Mouse (Mus musculus) midbrain, embryonic 14.5 days (tissue): ENCODE results near the gene Mad2l2. TPM values are rescaled to one million over a fixed set of nuclear protein-coding genes. Genes with fewer than 3 reads are reported as not detected.

ENCODE experiments used
- ATAC-seq: fragments of 200-750 bp; cut with Nextera tagmentation; 2 replicates; pipeline ENCODE4 v1.8.0; 2017; ENCODE audit warnings: moderate number of reproducible peaks, moderate library complexity; ENCODE audit not compliant: low FRiP score, low TSS enrichment
- DNase-seq: peaks from one replicate; pipeline ENCODE4 v3.0.0-alpha.2; 2015
- H3K27ac ChIP-seq: fragments of 300-500 bp; sonication (generic); replicated peaks from 2 replicates; pipeline ENCODE4 v1.5.1; 2014; ENCODE audit warnings: mild to moderate bottlenecking, low read depth, low read length, moderate library complexity
- H3K27me3 ChIP-seq: fragments of 300-500 bp; sonication (generic); 2 replicates; pipeline ENCODE4 v1.6.1; 2014; ENCODE audit warnings: low read length, control low read depth, mixed read lengths; ENCODE audit not compliant: control insufficient read depth, insufficient read depth
- H3K36me3 ChIP-seq: fragments of 300-500 bp; sonication (generic); 2 replicates; pipeline ENCODE4 v1.6.1; 2014; ENCODE audit warnings: low read length, control low read depth; ENCODE audit not compliant: control insufficient read depth, insufficient read depth
- H3K4me1 ChIP-seq: fragments of 300-500 bp; sonication (generic); 2 replicates; pipeline ENCODE4 v1.6.1; 2014; ENCODE audit warnings: mild to moderate bottlenecking, antibody characterized with exemption, low read length, control low read depth; ENCODE audit not compliant: control insufficient read depth, insufficient read depth
- H3K4me2 ChIP-seq: fragments of 300-500 bp; sonication (generic); 2 replicates; pipeline ENCODE4 v1.6.1; 2014; ENCODE audit warnings: mild to moderate bottlenecking, low read length, moderate library complexity
- H3K4me3 ChIP-seq: fragments of 300-500 bp; sonication (generic); replicated peaks from 2 replicates; pipeline ENCODE4 v1.5.1; 2014; ENCODE audit warnings: low read depth, low read length
- H3K9ac ChIP-seq: fragments of 300-500 bp; sonication (generic); replicated peaks from 2 replicates; pipeline ENCODE4 v1.6.1; 2014; ENCODE audit warnings: mild to moderate bottlenecking, low read length, moderate library complexity
- H3K9me3 ChIP-seq: fragments of 300-500 bp; sonication (generic); 2 replicates; pipeline ENCODE4 v1.6.1; 2016; ENCODE audit warnings: low read length, control low read depth, mixed read lengths; ENCODE audit not compliant: control insufficient read depth
- WGBS: fragments of 180-500 bp; shearing (Covaris S2); extraction: QIAGEN DNeasy Blood & Tissue Kit; methylation state at CpG from one replicate; pipeline ENCODE4 v1.1.7; 2014; 5-methylcytosine and 5-hydroxymethylcytosine counted together
- polyA plus RNA-seq: library from polyadenylated mRNA; unstranded; fragments of >200 nt; fragmentation: Nextera tagmentation; extraction: Ambion mirVana; gene quantifications from 2 replicates; pipeline ENCODE4 v1.2.1, GENCODE M21; 2014

The Mad2l2 gene
- polyA plus RNA-seq, 1 experiment from 2014 or later: 122 TPM

GRCm38 (mm10) chr4:148128672-148129071 lies 1.5 kb upstream of the Mad2l2 start:
- 65% methylated on average over 2 of the region's 2 CpGs for WGBS
- Histone ChIP-seq H3K27me3 (no peaks in the 10 kb centered on the region), H3K27ac (peak overlapping the region; percentile 99), H3K9me3 (no peaks in the 10 kb centered on the region), H3K4me3 (peak overlapping the region; percentile 78), H3K4me2 (peak overlapping the region; percentile 67), H3K9ac (peak overlapping the region; percentile 98), H3K4me1 (peaks cover 45% of the 10 kb centered on the region), H3K36me3 (no peaks in the 10 kb centered on the region)
- no peak for ATAC-seq
- no peak for DNase-seq

GRCm38 (mm10) chr4:148130561-148131413 lies 603 bp downstream of the Mad2l2 start, which contains the start of gene Draxin:
Gene Draxin (minus strand): TSS chr4:148130698.
- ATAC-seq: peak; percentile 86
- H3K27me3 ChIP-seq: no peaks in the 10 kb centered on the region
- DNase-seq: peak; percentile 90
- peak within 1 kb of the TSS; percentile 78 for H3K4me3 ChIP-seq
- peak within 1 kb of the TSS; percentile 98 for H3K9ac ChIP-seq
- no peaks in the 10 kb centered on the region for H3K36me3 ChIP-seq
- H3K9me3 ChIP-seq: no peaks in the 10 kb centered on the region
- peaks cover 45% of the 10 kb centered on the region for H3K4me1 ChIP-seq
- under 1% methylated on average over 79 of the region's 87 CpGs for WGBS
- peak within 1 kb of the TSS; percentile 67 for H3K4me2 ChIP-seq
- H3K27ac ChIP-seq: peak within 1 kb of the TSS; percentile 99

DNA sequence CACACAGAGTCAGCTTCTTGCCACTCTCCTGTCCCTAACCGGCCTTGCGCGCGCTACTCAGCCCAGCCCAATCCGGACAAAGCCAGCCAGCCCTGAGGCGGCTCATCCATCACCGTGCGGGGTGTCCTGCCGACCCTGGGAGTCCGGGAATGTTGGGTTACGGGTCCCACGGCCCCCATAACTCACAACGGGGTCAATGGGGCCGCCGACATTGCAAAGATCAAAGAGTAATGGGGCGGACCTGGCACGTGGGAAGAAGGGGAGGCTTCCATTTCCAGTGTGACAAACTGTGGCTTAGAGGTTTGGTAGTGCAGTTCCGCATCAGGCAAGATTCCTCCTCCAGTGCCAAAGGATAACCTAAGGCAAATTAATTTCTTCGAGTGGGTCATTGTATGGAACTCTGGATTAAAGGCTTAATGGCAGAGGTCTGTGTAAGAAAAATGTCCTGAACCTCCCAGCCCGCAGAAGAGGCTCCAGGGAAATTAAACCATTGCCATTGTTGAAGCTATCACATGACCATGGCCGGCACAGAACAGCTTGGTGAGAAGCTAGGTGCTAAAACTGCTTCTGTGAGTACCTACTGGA lies 1.4 kb downstream of the Mad2l2 start:
- DNase-seq (peak; percentile 68), ATAC-seq (peak; percentile 52)
- peak overlapping the region; percentile 78 for H3K4me3 ChIP-seq
- peak overlapping the region; percentile 98 for H3K9ac ChIP-seq
- WGBS: under 1% methylated on average over 21 of the region's 21 CpGs
- H3K4me1 ChIP-seq: peaks cover 44% of the 10 kb centered on the region
- H3K9me3 ChIP-seq: no peaks in the 10 kb centered on the region
- peak overlapping the region; percentile 99 for H3K27ac ChIP-seq
- no peaks in the 10 kb centered on the region for H3K36me3 ChIP-seq
- H3K4me2 ChIP-seq: peak overlapping the region; percentile 67
- H3K27me3 ChIP-seq: no peaks in the 10 kb centered on the region

DNA sequence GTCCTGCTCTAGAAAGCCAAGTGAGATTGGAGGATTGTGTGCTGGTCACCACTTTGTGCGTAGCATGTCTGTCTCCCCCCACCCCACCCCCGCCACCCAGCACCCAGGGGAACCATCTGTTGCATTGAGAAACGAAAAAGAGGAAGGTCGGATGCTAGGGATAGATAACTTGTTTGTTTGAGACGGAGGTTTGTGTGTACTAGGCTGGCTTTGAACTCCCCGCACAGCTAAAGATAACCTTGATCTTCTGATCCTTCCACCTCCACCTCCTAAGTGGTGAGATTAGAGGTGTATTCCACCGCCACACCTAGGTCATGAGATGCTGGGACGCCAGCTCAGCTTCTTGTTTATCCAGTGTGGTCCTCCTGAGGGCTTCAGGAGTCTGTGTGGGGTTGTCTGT lies 4.8 kb downstream of the Mad2l2 start:
- 85% methylated on average over 8 of the region's 8 CpGs for WGBS
- H3K27ac ChIP-seq: no peak overlapping the region
- no peak for DNase-seq
- H3K36me3 ChIP-seq: no peaks in the 10 kb centered on the region
- no peak overlapping the region for H3K4me2 ChIP-seq
- H3K4me1 ChIP-seq: peaks cover 27% of the 10 kb centered on the region
- ATAC-seq: no peak
- no peaks in the 10 kb centered on the region for H3K27me3 ChIP-seq
- no peak overlapping the region for H3K9ac ChIP-seq
- no peaks in the 10 kb centered on the region for H3K9me3 ChIP-seq
- no peak overlapping the region for H3K4me3 ChIP-seq

DNA sequence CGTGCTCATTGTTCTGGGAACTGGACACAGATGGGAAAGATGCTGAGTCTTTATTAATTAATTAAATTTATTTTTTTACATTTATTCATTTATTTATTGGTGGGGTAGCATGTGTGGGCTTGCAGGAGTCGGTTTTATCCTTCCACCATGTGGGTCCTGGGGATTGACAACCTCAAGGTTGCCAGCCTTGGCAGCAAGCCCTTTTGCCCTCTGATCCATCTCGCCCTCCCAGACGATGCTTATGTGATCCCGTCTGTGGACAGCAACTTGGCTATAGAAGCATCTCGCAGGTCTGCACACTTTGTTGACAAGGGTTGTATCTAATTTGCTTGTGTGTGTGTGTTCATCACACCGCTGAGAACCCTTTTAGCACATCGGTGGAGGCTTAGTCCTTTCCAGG lies 7.3 kb downstream of the Mad2l2 start:
- Histone ChIP-seq H3K27me3 (no peaks in the 10 kb centered on the region), H3K36me3 (no peaks in the 10 kb centered on the region), H3K27ac (0 out of 2 replicates have a peak overlapping the region, but pooled peaks have one; percentile 20), H3K9me3 (no peaks in the 10 kb centered on the region), H3K4me2 (no peak overlapping the region), H3K9ac (no peak overlapping the region), H3K4me3 (no peak overlapping the region), H3K4me1 (peaks cover 15% of the 10 kb centered on the region)
- no peak for ATAC-seq
- no peak for DNase-seq
- 60% methylated on average over 8 of the region's 8 CpGs for WGBS

DNA sequence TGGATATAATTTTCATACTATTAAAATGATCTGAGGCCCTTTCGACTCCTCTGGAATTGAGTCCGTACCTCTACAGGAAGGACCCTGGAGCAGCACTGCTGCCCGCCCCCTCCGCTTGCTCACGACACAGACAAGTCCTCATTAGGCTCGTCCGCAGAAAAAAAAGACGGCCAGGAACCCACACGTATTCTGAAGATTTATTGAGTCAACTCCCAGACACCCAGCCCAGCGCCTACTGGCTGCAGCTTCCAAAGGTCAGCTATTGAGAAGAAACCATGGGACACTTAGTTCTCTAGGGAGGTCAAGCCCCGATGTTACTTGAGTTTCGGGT lies 9.5 kb downstream of the Mad2l2 start:
- ATAC-seq (no peak), DNase-seq (no peak)

GRCm38 (mm10) chr4:148140098-148141011 lies 10.2 kb downstream of the Mad2l2 start:
- H3K9ac ChIP-seq: peak overlapping the region; percentile 65
- WGBS: under 1% methylated on average over 65 of the region's 65 CpGs
- no peaks in the 10 kb centered on the region for H3K9me3 ChIP-seq
- H3K4me3 ChIP-seq: peak overlapping the region; percentile 67
- peak overlapping the region; percentile 84 for H3K4me2 ChIP-seq
- peak; percentile 96 for DNase-seq
- ATAC-seq: peak; percentile 96
- H3K27ac ChIP-seq: peak overlapping the region; percentile 88
- H3K36me3 ChIP-seq: peaks cover 18% of the 10 kb centered on the region
- H3K27me3 ChIP-seq: no peaks in the 10 kb centered on the region
- peaks cover 14% of the 10 kb centered on the region for H3K4me1 ChIP-seq

More for the DNA sequence above, 9.5 kb downstream of the Mad2l2 start:
- peaks cover 14% of the 10 kb centered on the region for H3K4me1 ChIP-seq
- H3K27ac ChIP-seq: peak overlapping the region; percentile 88
- no peaks in the 10 kb centered on the region for H3K9me3 ChIP-seq
- under 1% methylated on average over 12 of the region's 12 CpGs for WGBS
- H3K4me3 ChIP-seq: peak overlapping the region; percentile 67
- H3K9ac ChIP-seq: peak overlapping the region; percentile 65
- peak overlapping the region; percentile 84 for H3K4me2 ChIP-seq
- H3K27me3 ChIP-seq: no peaks in the 10 kb centered on the region
- peaks cover 14% of the 10 kb centered on the region for H3K36me3 ChIP-seq

- no peak overlapping the region for H3K9ac ChIP-seq
- peaks cover 51% of the 10 kb centered on the region for H3K36me3 ChIP-seq
- no peak overlapping the region for H3K27ac ChIP-seq
Measured at GRCm38 (mm10) chr4:148143721-148144120, 13.5 kb downstream of the Mad2l2 start.

More at GRCm38 (mm10) chr4:148143721-148144120, 13.5 kb downstream of the Mad2l2 start:
- H3K27me3 ChIP-seq: no peaks in the 10 kb centered on the region
- H3K4me2 ChIP-seq: no peak overlapping the region
- DNase-seq (no peak), ATAC-seq (no peak)
- H3K4me3 ChIP-seq: no peak overlapping the region
- H3K9me3 ChIP-seq: no peaks in the 10 kb centered on the region
- WGBS: 95% methylated on average over 5 of the region's 5 CpGs
- H3K4me1 ChIP-seq: peaks cover 8% of the 10 kb centered on the region; the same call in 1 of the 2 replicates
